Mouse (Mus musculus): ENCODE measurements around the gene Bnip1.

GRCm38 (mm10) chr17:26817776-26818175 is 36.9 kb downstream of the Bnip1 start:
- TF ChIP-seq CTCF (conservative IDR thresholded peaks at IDR 0.05; ENCODE audit: insufficient read depth, insufficient read length, low read depth, low read length) (no peak), POLR2A (IDR thresholded peaks at IDR 0.05; ENCODE audit: low read depth, low read length) (no peak)
